In the genomic region with DNA sequence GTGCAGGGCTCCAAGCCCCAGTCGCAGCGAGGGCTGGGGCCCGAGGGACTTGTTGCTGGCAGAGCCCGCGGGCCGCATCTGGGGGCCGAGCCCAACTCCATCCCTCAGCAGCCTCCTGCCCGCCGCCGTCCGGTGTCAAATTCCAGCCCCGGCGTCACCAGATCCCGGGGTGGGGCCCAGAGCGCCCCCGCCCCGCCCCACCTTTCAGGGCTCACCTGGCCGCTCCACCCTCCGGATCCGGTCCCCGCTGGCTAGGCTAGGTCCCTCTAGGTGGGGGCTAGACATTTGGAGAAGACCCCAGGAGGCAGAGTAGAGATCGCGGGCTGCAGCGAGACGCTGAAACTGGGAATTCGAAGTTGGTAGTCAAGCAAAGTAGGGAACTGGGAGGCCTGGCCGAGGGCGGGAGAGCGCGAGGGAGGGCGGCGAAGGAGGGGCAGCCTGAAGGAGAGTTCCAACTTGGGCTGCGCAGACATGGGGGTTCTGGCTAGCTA, we compare ENCODE assay signal across 8 mouse cellular contexts. TPM values are rescaled to one million over a fixed set of nuclear protein-coding genes. Genes with fewer than 3 reads are reported as not detected.
DNase-seq lines count a peak whose midpoint lies in the region; ATAC-seq lines count a peak whose summit lies in the region.

A gene (minus strand): TSS at position 373 of the 491 bp plus-strand sequence.

- no peak for ATAC-seq in heart, embryonic 14.5 days (ENCODE audit: insufficient number of reproducible peaks, insufficient read depth, low FRiP score, low read depth)
- ATAC-seq in midbrain, embryonic 11.5 days (ENCODE audit: low FRiP score): peak; percentile 25; the same call in 1 of the 2 replicates

- H3K4me2 ChIP-seq in heart, embryonic 14.5 days (ENCODE audit: low read length): peak within 1 kb of the TSS; percentile 77
- peak within 1 kb of the TSS; percentile 54 for H3K4me2 ChIP-seq in midbrain, embryonic 11.5 days

- H3K36me3 ChIP-seq in heart, embryonic 14.5 days (ENCODE audit: control insufficient read depth, insufficient read depth, low read length): 0 out of 2 replicates have a peak, but pooled peaks cover 9% of the 10 kb centered on the region
- no peaks in the 10 kb centered on the region for H3K36me3 ChIP-seq in midbrain, embryonic 11.5 days (ENCODE audit: control insufficient read depth, insufficient read depth, low read length)

- H3K9ac ChIP-seq in heart, embryonic 14.5 days (ENCODE audit: low read length): peak within 1 kb of the TSS; percentile 54
- peak within 1 kb of the TSS; percentile 6 for H3K9ac ChIP-seq in midbrain, embryonic 11.5 days (ENCODE audit: low read length)

- H3K4me1 ChIP-seq in heart, embryonic 14.5 days (ENCODE audit: control insufficient read depth in 2 of 2, insufficient read depth in 2 of 2, low read length in 2 of 2): peaks cover 18 to 24% of the 10 kb centered on the region in 2 experiments; a peak in 3 of 4 replicates
- peaks cover 23% of the 10 kb centered on the region for H3K4me1 ChIP-seq in midbrain, embryonic 11.5 days (ENCODE audit: control insufficient read depth, insufficient read depth, low read length)

- H3K9me3 ChIP-seq in heart, embryonic 14.5 days (ENCODE audit: control insufficient read depth, low read length): 0 out of 2 replicates have a peak, but pooled peaks cover 3% of the 10 kb centered on the region
- H3K9me3 ChIP-seq in midbrain, embryonic 11.5 days (ENCODE audit: control insufficient read depth, low read length): no peaks in the 10 kb centered on the region

- no peak within 1 kb of the TSS for H3K27ac ChIP-seq in heart, embryonic 14.5 days (replicated peaks in 1 of 2; ENCODE audit: control insufficient read depth in 1 of 2, insufficient read depth in 1 of 2, low read depth in 2 of 2, low read length in 2 of 2)
- H3K27ac ChIP-seq in midbrain, embryonic 11.5 days (ENCODE audit: low read depth, low read length): no peak within 1 kb of the TSS

- WGBS in heart, embryonic 14.5 days: under 1% methylated on average over 33 of the region's 33 CpGs
- WGBS in midbrain, embryonic 11.5 days: under 1% methylated on average over 33 of the region's 33 CpGs

- H3K4me3 ChIP-seq in heart, embryonic 14.5 days (ENCODE audit: control insufficient read depth in 1 of 2, insufficient read depth in 1 of 2, low read depth in 1 of 2, low read length in 2 of 2): peak within 1 kb of the TSS; percentile 39 to 41
- H3K4me3 ChIP-seq in midbrain, embryonic 11.5 days (ENCODE audit: low read depth, low read length): peak within 1 kb of the TSS; percentile 25

- DNase-seq in adrenal gland, adult (ENCODE audit: inconsistent age in 2 of 2, low spot score in 1 of 2): peak; percentile 38 to 62
- DNase-seq in adrenal gland, adult 8-10 months: no peak
- peak; percentile 66 for DNase-seq in embryo, embryonic 10 days (ENCODE audit: low spot score)
- DNase-seq in kidney, postnatal 25 days: peak; percentile 70 to 86
- peak; percentile 93 for DNase-seq in midbrain, embryonic 11.5 days (ENCODE audit: low spot score, missing footprints)
- DNase-seq in urinary bladder, postnatal 4 days (ENCODE audit: low spot score in 2 of 2): peak; percentile 48 to 69
- no peak for DNase-seq in left cerebral cortex, adult 9 months (ENCODE audit: low spot score in 2 of 2)

- peaks cover 42% of the 10 kb centered on the region for H3K27me3 ChIP-seq in heart, embryonic 14.5 days (ENCODE audit: control insufficient read depth, insufficient read depth, low read length)
- H3K27me3 ChIP-seq in midbrain, embryonic 11.5 days (ENCODE audit: control insufficient read depth, insufficient read depth, low read length): peaks cover 56% of the 10 kb centered on the region

RNA-seq across cellular contexts. Expression of the gene that starts here (rescaled TPM):
- total RNA-seq in adrenal gland, adult 8-10 months (2022): under 1 TPM; 0.24 to 0.54 (median 0.38) TPM
- polyA plus RNA-seq in heart, embryonic 14.5 days (2014; fragmentation: Nextera tagmentation; extraction: Ambion mirVana): 0.81 and 0.85 TPM in 2 replicates
- polyA plus RNA-seq in midbrain, embryonic 11.5 days (2014; fragmentation: Nextera tagmentation; extraction: Ambion mirVana): 0.40 and 0.53 TPM in 2 replicates

Comparison
In these comparisons a context has a peak if more than half of its experiments do, and no peak if none do; other contexts are left out.
1. DNase-seq: peak in adrenal gland, adult (2 of 2), embryo, embryonic 10 days (single experiment), kidney, postnatal 25 days (2 of 2) and urinary bladder, postnatal 4 days (2 of 2); none in adrenal gland, adult 8-10 months (single experiment) and left cerebral cortex, adult 9 months (0 of 2).
2. Peak in DNase-seq, ATAC-seq, H3K4me3 ChIP-seq, H3K9ac ChIP-seq and H3K4me2 ChIP-seq in midbrain, embryonic 11.5 days; RNA of the gene not detected or under 1 TPM.